Mouse (Mus musculus): ENCODE measurements around the gene Ostc.

The Ostc gene

DNA sequence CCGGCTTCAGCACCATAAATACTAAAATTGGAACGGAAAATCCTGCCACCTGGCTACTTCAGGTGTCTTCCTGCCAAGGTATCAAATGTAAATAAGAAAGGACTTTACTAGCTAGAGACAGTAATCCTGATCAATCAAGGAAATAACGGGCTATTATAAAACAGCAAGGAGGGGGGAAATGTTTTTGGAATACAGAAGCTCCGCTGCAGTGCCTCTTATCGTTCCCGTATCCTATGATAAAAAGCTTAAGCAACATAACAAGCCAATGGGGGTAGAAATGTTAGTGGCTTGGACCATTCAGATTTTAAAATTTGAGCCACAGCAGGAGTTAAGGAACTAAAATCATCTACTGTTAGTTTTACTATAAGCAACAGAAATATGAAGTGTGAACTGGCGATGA is 859 bp upstream of the Ostc start:
- DNase-seq (ENCODE audit: low read depth, low spot score), result no peak

DNA sequence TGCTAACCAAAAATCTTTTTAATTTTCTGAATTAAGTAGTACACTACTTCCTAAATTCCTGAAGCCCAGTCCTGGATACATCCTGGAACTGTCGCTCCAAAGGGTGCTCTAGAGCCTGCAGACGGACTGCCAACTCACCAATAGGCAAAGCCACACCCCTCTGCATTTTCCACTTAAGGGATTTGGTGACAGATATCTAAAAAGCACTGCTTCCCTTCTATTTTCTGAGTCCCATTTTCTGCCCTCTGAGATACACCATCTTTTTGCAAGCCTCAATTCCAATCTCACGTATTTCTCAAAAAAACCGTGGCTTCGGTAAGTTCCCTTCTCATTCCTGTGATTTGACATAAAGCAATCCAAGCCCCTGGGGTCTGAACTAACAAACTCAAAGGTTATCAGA is 715 bp downstream of the Ostc start:
- no peak for DNase-seq (ENCODE audit: low read depth, low spot score)

DNA sequence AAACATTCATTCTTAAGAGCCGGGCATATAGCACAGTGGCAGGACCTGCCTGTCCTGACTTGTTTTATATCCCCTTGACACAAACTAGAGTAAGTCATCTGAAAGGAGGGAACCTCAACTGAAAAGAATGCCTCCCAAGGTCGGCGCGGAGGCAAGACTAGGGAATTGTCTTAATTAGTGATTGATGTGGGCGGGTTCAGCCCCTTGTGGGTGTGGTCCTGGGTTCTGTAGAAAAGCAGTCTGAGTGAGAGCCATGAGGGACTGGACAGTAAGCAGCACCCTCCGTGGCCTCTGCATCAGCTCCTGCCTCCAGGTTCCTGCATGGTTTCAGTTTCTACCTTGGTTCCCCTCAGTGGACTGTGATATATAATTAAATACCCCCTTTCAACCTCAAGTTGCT is 7.0 kb downstream of the Ostc start:
- no peak for DNase-seq (ENCODE audit: low read depth, low spot score)

GRCm38 (mm10) chr3:130697622-130698021 is 11.6 kb downstream of the Ostc start:
- no peak for DNase-seq (ENCODE audit: low read depth, low spot score)

GRCm38 (mm10) chr3:130694705-130695104 is 14.5 kb downstream of the Ostc start:
- no peak for DNase-seq (ENCODE audit: low read depth, low spot score)

DNA sequence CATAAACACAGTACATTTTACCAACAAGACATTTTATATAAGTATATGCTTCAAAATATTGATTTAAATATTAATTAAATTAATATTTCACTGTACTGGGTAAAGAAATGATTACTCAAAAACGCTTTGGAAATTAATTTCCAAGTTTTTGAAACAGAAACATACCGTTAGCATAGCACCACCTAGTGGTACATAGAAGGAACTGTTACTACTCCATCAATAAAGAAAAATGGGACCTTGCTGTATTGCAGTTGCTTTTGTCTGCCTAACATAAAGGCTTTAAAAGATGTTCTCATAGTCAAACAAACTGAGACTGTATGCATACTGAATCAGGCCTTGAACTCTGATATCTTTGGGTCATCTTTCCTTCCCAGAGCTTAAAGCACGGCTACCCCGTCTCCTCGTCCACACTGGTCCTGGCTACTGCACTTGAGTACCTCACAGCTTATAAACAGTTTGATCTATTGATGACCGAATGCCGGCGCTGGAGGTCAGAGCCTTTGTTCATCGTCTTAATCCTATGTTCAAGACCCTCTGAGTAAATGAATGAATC is 15.1 kb downstream of the Ostc start:
- DNase-seq (ENCODE audit: low read depth, low spot score), result no peak

GRCm38 (mm10) chr3:130691596-130692170 is 17.6 kb downstream of the Ostc start:
- DNase-seq (ENCODE audit: low read depth, low spot score), result no peak

DNA sequence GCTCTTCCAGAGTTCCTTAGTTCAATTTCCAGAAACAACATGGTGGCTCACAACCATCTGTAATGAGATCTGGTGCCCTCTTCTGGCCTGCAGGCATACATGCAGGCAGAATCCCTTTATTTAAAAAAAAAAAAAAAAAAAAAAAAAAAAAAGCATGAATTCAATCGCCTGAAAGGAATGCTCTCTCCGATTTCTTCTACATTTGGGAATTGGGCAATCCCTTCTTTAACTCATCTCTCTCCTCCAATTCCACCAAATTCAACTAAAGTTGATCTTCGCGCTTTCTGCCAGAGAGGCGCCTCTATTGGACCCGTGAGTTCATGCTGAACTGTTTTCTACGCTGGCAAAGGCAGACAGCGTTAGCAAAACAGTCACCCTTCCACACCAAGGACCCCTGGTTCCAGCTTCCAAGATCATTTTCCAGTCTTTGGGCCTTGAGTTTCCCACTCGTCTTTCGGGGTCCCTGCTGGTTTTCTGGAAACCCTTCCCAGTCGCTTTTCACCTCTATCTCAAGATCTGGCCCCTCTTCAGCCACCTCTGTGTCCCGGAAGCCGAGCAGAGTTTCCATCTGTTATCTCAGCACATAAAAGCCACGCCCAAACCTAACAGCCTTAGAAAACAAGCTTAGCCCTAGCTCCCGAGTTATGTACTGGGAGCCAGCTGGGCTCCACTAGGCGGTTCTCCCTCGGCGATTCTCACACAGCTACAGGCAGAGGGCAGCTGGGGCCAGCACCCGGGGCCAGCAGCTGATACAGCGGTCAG is 18.2 kb downstream of the Ostc start:
- peak; percentile 55 for DNase-seq (ENCODE audit: low read depth, low spot score)

GRCm38 (mm10) chr3:130689630-130690029 is 19.6 kb downstream of the Ostc start:
- peak; percentile 89 for DNase-seq (ENCODE audit: low read depth, low spot score)

GRCm38 (mm10) chr3:130687051-130687450 is 22.2 kb downstream of the Ostc start:
- DNase-seq (ENCODE audit: low read depth, low spot score), result no peak

GRCm38 (mm10) chr3:130685014-130685366 is 24.3 kb downstream of the Ostc start:
- DNase-seq (ENCODE audit: low read depth, low spot score), result no peak

- DNase-seq (ENCODE audit: low read depth, low spot score), result no peak
These were observed 24.8 kb downstream of the Ostc start for GRCm38 (mm10) chr3:130684276-130685013.

DNA sequence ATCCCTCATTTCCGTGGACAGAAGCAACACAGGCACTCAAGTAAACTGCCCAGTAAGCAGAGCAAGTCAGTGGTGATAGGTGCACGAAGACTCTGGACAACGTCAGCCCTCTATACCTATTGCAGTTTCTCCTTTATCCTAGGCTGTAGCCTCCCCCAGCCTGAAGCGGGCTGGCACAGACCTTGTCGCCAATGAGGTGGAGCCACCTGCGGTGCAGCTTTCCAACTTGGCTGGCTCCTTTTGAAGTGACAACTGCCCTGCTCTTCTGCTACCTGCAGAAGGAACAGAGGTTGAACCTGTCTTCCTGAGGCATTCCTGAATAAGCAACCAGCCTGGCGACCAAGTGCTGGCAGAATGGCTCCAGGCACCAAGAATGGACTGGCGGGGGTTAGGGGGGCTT is 25.4 kb downstream of the Ostc start:
- no peak for DNase-seq (ENCODE audit: low read depth, low spot score)

- DNase-seq (ENCODE audit: low read depth, low spot score), result no peak
These were observed 27.1 kb downstream of the Ostc start for GRCm38 (mm10) chr3:130682183-130682582.

GRCm38 (mm10) chr3:130681226-130681625 is 28.0 kb downstream of the Ostc start:
- no peak for DNase-seq (ENCODE audit: low read depth, low spot score)

- no peak for DNase-seq (ENCODE audit: low read depth, low spot score)
These were observed 31.4 kb downstream of the Ostc start for GRCm38 (mm10) chr3:130677671-130678460.

DNA sequence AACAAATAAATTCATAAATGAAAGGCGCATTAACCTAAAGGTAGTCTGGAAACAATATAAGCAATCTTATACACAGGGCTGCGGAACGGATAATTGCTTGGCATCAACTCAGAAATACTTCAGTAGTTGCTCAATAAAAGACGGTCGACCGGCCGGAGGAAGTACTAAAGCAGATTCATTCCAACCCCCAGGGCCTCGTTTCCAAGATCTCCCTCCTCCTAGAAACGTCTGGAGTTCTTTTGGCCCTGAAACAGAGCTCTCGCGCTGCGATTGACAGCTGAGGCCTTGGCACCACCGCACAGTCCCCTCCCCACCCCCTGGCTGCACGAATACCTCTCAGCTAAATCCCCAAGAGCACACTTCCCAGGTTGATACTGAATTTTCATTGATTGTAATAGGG is 38.0 kb downstream of the Ostc start:
- DNase-seq (ENCODE audit: low read depth, low spot score), result no peak

DNA sequence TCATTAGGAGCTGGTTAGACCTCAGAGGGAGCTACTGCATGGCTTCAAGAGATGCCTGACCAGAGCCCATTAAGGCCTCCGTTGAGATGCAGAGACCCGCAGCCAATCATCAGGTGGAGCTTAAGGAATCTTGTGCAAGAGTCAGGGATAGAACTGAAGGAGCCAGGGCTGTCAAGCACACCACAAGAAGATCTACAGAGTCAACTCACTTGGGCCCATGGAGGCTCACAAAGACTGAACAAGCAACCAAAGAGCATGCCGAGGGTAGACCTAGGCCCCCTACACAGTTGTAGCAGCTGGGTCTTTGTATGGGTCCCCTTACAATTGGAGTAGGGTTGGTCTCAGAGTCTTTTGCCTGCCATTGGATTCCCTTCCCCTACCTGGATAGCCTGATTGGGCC is 46.7 kb downstream of the Ostc start:
- no peak for DNase-seq (ENCODE audit: low read depth, low spot score)

DNA sequence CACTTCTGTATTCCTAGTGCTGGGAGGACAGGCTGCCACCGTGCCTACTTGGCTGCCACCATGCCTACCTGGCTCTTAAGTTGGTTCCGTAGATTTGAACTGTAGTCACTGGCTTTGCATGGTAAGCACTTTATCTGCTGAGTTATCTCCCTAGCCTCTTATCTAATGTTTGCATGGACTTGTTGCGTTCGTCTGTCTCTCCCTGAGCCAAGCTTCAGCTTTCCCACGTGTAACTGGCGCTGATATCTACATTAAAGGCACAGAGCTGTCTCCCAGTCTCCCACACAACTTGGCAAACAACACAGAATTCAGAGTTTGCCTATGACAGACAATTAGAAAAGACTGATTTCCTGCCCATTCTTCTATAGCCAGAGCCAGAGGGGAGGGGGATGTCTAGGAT is 48.6 kb downstream of the Ostc start:
- DNase-seq (ENCODE audit: low read depth, low spot score), result no peak

DNA sequence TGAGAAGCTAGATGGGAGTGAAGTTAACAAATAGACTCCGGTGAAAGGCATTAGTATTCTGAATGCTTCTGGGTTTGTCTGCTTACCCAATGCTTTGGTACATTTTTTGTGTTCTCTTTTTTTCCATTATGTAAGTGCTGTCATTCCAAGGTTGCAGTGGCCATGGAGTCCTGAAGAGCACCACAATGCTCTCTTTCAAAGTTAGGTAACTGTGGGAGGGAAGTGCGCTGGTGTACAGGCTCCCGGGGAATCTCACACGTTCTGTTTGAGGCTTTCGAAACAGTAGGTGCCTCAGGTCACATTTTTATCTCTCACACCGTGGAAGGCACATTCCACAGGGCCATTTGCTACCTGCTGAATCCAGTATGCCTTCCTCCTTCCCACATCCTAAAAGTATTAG is 59.7 kb downstream of the Ostc start:
- no peak for DNase-seq (ENCODE audit: low read depth, low spot score)

DNA sequence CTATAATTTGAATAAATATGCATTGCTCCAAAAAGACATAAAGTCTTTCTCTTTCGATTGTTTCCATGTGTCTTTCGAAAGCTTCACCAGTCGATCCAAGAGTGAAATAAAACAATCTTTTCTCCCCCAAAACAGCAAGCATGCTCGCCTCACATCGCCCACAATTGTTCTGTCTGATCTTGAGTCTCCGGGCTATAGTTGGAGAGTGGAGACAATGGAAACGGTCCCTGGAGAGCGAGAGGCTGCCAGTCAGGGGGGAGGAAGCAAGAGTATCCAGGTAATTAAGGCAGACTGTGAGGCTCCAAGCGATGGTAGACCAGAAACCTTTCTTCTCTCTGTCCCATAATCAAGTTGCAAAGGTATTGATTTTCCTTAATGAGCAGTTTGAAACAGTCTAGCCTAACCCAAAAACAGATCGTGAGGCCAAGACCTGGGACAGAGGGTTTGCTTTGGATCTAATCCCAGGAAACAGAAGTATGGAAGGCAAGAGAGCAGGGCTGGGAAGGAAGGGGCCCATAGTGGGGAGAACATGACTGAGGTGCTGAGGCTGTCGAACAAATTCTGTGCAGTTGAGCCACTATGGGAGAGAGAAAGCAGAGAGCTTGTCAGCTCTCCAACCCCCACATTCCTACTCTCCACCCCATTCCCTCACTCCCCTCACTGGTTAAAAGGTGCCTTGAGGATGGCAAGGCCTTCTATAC is 63.0 kb downstream of the Ostc start:
- DNase-seq (ENCODE audit: low read depth, low spot score), result no peak
